Mouse (Mus musculus): ENCODE measurements around the gene Vmn1r209.

GRCm38 (mm10) chr13:22857461-22857860 lies 48.0 kb upstream of the Vmn1r209 start, which contains the start of gene Vmn1r211:
- no peak for TF ChIP-seq POLR2A (IDR thresholded peaks at IDR 0.05; ENCODE audit: control insufficient read depth, extremely low read depth, insufficient read depth, low read length, poor library complexity)
- no peak for TF ChIP-seq CTCF (IDR thresholded peaks at IDR 0.05; ENCODE audit: borderline replicate concordance, control insufficient read depth, extremely low read depth, insufficient read depth, low read length, poor library complexity)
